Mouse (Mus musculus) ES-Bruce4 (cell line): ENCODE results near the gene Brsk2. TPM values are rescaled to one million over a fixed set of nuclear protein-coding genes. Genes with fewer than 3 reads are reported as not detected.

Experiments
- H3K27ac ChIP-seq: 2 replicates; pipeline ENCODE4 v1.5.1; 2012; ENCODE audit warnings: low read length, inconsistent platforms; ENCODE audit not compliant: insufficient read depth
- H3K27me3 ChIP-seq: 2 replicates; pipeline ENCODE4 v1.6.1; 2012; ENCODE audit warnings: mild to moderate bottlenecking, low read length, inconsistent platforms; ENCODE audit not compliant: control insufficient read depth, poor library complexity, insufficient read depth, severe bottlenecking
- H3K36me3 ChIP-seq: 2 replicates; pipeline ENCODE4 v1.6.1; 2012; ENCODE audit warnings: inconsistent platforms, mild to moderate bottlenecking, low read length, moderate library complexity; ENCODE audit not compliant: control insufficient read depth, poor library complexity, insufficient read depth, severe bottlenecking
- H3K4me1 ChIP-seq: one replicate; pipeline ENCODE4 v1.8.1; 2011; ENCODE audit warnings: low read length; ENCODE audit not compliant: control insufficient read depth, insufficient read depth
- H3K4me3 ChIP-seq: 2 replicates; pipeline ENCODE4 v1.5.1; 2011; ENCODE audit warnings: low read depth, mild to moderate bottlenecking, low read length
- H3K9ac ChIP-seq: 2 replicates; pipeline ENCODE4 v1.6.1; 2012; ENCODE audit warnings: low read depth, mild to moderate bottlenecking, inconsistent platforms; ENCODE audit not compliant: poor library complexity, severe bottlenecking
- H3K9me3 ChIP-seq: replicated peaks from 2 replicates; pipeline ENCODE4 v1.6.1; 2012; ENCODE audit warnings: mild to moderate bottlenecking, low read length, inconsistent platforms; ENCODE audit not compliant: control insufficient read depth, poor library complexity, insufficient read depth, severe bottlenecking
- CTCF ChIP-seq: IDR thresholded peaks from one replicate; pipeline ENCODE4 v1.8.1; 2011; ENCODE audit warnings: low read depth, low read length
- EP300 ChIP-seq: IDR thresholded peaks from 2 replicates; pipeline ENCODE4 v1.6.1; 2011; ENCODE audit warnings: low read depth, low read length; ENCODE audit not compliant: insufficient read depth
- POLR2A ChIP-seq: IDR thresholded peaks from one replicate; pipeline ENCODE4 v1.8.1; 2011; ENCODE audit warnings: low read length; ENCODE audit not compliant: insufficient read depth
- polyA plus RNA-seq: library from polyadenylated mRNA; stranded (reverse); fragments of >200 nt; gene quantifications from 2 replicates; pipeline ENCODE4 v1.2.4, GENCODE M21; 2011; ENCODE audit warnings: low read depth; ENCODE audit not compliant: missing spikeins, insufficient read depth, insufficient read length

The Brsk2 gene
- polyA plus RNA-seq, 1 experiment: 0.75 TPM

- no peaks in the 10 kb centered on the region for H3K9me3 ChIP-seq
- no peak overlapping the region for H3K9ac ChIP-seq
- H3K27me3 ChIP-seq: peaks cover 3% of the 10 kb centered on the region
- H3K36me3 ChIP-seq: no peaks in the 10 kb centered on the region
- no peaks in the 10 kb centered on the region for H3K4me1 ChIP-seq
- no peak overlapping the region for H3K4me3 ChIP-seq
- H3K27ac ChIP-seq: no peak overlapping the region
- TF ChIP-seq POLR2A (no peak), EP300 (no peak), CTCF (no peak)
These were observed 2.3 kb downstream of the Brsk2 start for GRCm38 (mm10) chr7:141951821-141952220.

- Histone ChIP-seq H3K9me3 (no peaks in the 10 kb centered on the region), H3K36me3 (no peaks in the 10 kb centered on the region), H3K4me1 (no peaks in the 10 kb centered on the region), H3K4me3 (no peak overlapping the region), H3K9ac (no peak overlapping the region), H3K27ac (no peak overlapping the region), H3K27me3 (peaks cover 3% of the 10 kb centered on the region)
- TF ChIP-seq CTCF: no peak
- no peak for TF ChIP-seq EP300
- no peak for TF ChIP-seq POLR2A
These were observed 3.4 kb downstream of the Brsk2 start for GRCm38 (mm10) chr7:141952920-141953319.

GRCm38 (mm10) chr7:141953616-141954015 lies 4.1 kb downstream of the Brsk2 start:
- Histone ChIP-seq H3K4me3 (no peak overlapping the region), H3K9me3 (no peaks in the 10 kb centered on the region), H3K9ac (no peak overlapping the region), H3K27ac (no peak overlapping the region), H3K36me3 (no peaks in the 10 kb centered on the region), H3K27me3 (peaks cover 3% of the 10 kb centered on the region), H3K4me1 (no peaks in the 10 kb centered on the region)
- TF ChIP-seq EP300 (no peak), POLR2A (no peak), CTCF (no peak)

- Histone ChIP-seq H3K9me3 (no peaks in the 10 kb centered on the region), H3K9ac (no peak overlapping the region), H3K4me3 (no peak overlapping the region), H3K27me3 (no peaks in the 10 kb centered on the region; the same call in 1 of the 2 replicates), H3K27ac (no peak overlapping the region), H3K4me1 (no peaks in the 10 kb centered on the region), H3K36me3 (no peaks in the 10 kb centered on the region)
- TF ChIP-seq CTCF (no peak), EP300 (no peak), POLR2A (no peak)
These were observed 6.1 kb downstream of the Brsk2 start for GRCm38 (mm10) chr7:141955565-141956173.

GRCm38 (mm10) chr7:141956174-141956566 lies 6.6 kb downstream of the Brsk2 start:
- Histone ChIP-seq H3K4me3 (no peak overlapping the region), H3K27ac (no peak overlapping the region), H3K9ac (no peak overlapping the region), H3K4me1 (no peaks in the 10 kb centered on the region), H3K9me3 (no peaks in the 10 kb centered on the region), H3K36me3 (no peaks in the 10 kb centered on the region), H3K27me3 (no peaks in the 10 kb centered on the region; the same call in 1 of the 2 replicates)
- no peak for TF ChIP-seq EP300
- no peak for TF ChIP-seq POLR2A
- no peak for TF ChIP-seq CTCF

GRCm38 (mm10) chr7:141957524-141958051 lies 8.0 kb downstream of the Brsk2 start:
- Histone ChIP-seq H3K4me3 (no peak overlapping the region), H3K36me3 (no peaks in the 10 kb centered on the region), H3K27me3 (no peaks in the 10 kb centered on the region), H3K9me3 (no peaks in the 10 kb centered on the region), H3K9ac (no peak overlapping the region), H3K4me1 (no peaks in the 10 kb centered on the region), H3K27ac (no peak overlapping the region)
- TF ChIP-seq EP300 (no peak), CTCF (no peak)
